Mouse (Mus musculus) hindbrain, embryonic 10.5 days (tissue): ENCODE results near the gene Cdc25a. TPM values are rescaled to one million over a fixed set of nuclear protein-coding genes. Genes with fewer than 3 reads are reported as not detected.

ENCODE experiments used
- DNase-seq: peaks from one replicate; pipeline ENCODE4 v3.0.0-alpha.2; 2017; ENCODE audit warnings: low spot score
- H3K27ac ChIP-seq: fragments of 300-500 bp; sonication (generic); 2 replicates; pipeline ENCODE4 v1.5.1; 2016; ENCODE audit warnings: mild to moderate bottlenecking, moderate library complexity
- H3K27me3 ChIP-seq: fragments of 300-500 bp; sonication (generic); 2 replicates; pipeline ENCODE4 v1.6.1; 2016; ENCODE audit warnings: mild to moderate bottlenecking; ENCODE audit not compliant: poor library complexity, insufficient read depth, severe bottlenecking
- H3K36me3 ChIP-seq: fragments of 300-500 bp; sonication (generic); 2 replicates; pipeline ENCODE4 v1.6.1; 2016; ENCODE audit warnings: mild to moderate bottlenecking, moderate library complexity
- H3K4me1 ChIP-seq: fragments of 300-500 bp; sonication (generic); replicated peaks from 2 replicates; pipeline ENCODE4 v1.6.1; 2016; ENCODE audit warnings: mild to moderate bottlenecking
- H3K4me3 ChIP-seq: fragments of 300-500 bp; sonication (generic); 2 replicates; pipeline ENCODE4 v1.5.1; 2016; ENCODE audit warnings: mild to moderate bottlenecking, moderate library complexity
- H3K9me3 ChIP-seq: fragments of 300-500 bp; sonication (generic); 2 replicates; pipeline ENCODE4 v1.6.1; 2016; ENCODE audit warnings: mild to moderate bottlenecking, moderate library complexity
- WGBS: fragments of 180-500 bp; shearing (Covaris S2); methylation state at CpG from one replicate; pipeline ENCODE4 v1.1.7; 2016; 5-methylcytosine and 5-hydroxymethylcytosine counted together
- polyA plus RNA-seq: library from polyadenylated mRNA; unstranded; fragments of >200 nt; fragmentation: Nextera tagmentation; extraction: Ambion mirVana; gene quantifications from 2 replicates; pipeline ENCODE4 v1.2.1, GENCODE M21; 2016

Gene Cdc25a
- polyA plus RNA-seq, 1 experiment from 2014 or later, result 36.6 TPM

DNA sequence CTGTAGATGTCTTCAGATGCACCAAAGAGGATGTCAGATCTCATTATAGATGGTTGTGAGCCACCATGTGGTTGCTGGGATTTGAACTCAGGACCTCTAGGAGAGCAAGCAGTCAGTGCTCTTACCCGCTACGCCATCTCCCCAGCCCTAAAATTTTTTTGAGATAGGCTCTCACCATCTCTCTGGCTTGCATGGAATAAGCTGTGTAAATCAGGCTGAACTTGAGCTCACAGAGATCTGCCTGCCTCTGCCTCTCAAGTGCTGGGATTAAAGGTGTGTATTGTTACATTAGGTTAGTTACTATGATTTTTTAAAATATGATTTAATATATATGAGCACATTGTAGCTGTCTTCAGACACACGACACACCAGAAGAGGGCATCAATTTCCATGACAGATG lies 53.8 kb downstream of the Cdc25a start:
- Histone ChIP-seq H3K36me3 (no peaks in the 10 kb centered on the region), H3K4me3 (no peak overlapping the region), H3K4me1 (peaks cover 21% of the 10 kb centered on the region), H3K9me3 (no peaks in the 10 kb centered on the region), H3K27me3 (no peaks in the 10 kb centered on the region), H3K27ac (no peak overlapping the region)
- no peak for DNase-seq
- 97% methylated on average over 3 of the region's 3 CpGs for WGBS

DNA sequence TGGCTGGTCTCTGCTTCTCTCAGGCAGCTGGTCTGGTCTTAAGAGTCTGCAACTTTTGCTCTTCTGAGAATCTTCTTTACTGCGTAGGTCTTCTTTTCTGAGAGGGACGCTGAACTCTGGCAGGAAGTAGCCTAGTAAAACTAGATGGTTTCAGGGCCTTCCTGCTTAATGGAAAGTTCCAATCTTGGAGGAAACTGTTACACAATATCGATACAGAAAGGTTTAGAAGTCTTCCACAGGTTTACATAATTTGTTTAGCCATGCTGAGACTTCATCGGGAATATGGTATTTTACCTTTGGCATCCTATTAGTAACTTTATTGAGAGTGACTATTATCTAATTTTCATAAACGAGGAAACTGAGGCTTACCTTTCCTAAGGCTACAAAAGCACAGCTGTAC lies 54.7 kb downstream of the Cdc25a start:
- Histone ChIP-seq H3K36me3 (no peaks in the 10 kb centered on the region), H3K4me1 (peaks cover 21% of the 10 kb centered on the region), H3K9me3 (no peaks in the 10 kb centered on the region), H3K27me3 (no peaks in the 10 kb centered on the region), H3K27ac (no peak overlapping the region), H3K4me3 (no peak overlapping the region)
- 93% methylated on average over 5 of the region's 5 CpGs for WGBS
- DNase-seq, result no peak

DNA sequence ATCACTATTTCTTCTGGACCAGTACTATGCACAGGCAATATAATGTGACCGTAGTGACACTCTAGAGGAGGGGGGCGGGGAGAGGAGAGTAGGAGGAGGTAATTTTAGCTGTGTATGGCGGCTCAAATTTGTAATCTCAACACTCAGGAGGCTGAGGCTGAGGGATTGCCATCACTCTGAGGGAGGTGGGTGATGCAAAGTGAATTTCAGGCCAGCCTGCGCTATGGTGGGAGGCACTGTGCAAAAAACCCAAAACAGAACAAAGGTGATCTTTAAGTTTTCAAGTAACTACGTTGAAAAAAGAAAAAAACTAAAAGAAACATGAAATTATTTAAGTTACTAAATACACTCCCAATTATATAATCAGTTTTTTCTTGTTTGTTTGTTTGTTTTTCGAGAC lies 55.4 kb downstream of the Cdc25a start:
- DNase-seq, result no peak
- Histone ChIP-seq H3K36me3 (no peaks in the 10 kb centered on the region), H3K9me3 (no peaks in the 10 kb centered on the region), H3K27ac (peak overlapping the region; percentile 94), H3K27me3 (no peaks in the 10 kb centered on the region), H3K4me3 (peak overlapping the region; percentile 81), H3K4me1 (peaks cover 21% of the 10 kb centered on the region)
- WGBS, result 72% methylated on average over 6 of the region's 6 CpGs

DNA sequence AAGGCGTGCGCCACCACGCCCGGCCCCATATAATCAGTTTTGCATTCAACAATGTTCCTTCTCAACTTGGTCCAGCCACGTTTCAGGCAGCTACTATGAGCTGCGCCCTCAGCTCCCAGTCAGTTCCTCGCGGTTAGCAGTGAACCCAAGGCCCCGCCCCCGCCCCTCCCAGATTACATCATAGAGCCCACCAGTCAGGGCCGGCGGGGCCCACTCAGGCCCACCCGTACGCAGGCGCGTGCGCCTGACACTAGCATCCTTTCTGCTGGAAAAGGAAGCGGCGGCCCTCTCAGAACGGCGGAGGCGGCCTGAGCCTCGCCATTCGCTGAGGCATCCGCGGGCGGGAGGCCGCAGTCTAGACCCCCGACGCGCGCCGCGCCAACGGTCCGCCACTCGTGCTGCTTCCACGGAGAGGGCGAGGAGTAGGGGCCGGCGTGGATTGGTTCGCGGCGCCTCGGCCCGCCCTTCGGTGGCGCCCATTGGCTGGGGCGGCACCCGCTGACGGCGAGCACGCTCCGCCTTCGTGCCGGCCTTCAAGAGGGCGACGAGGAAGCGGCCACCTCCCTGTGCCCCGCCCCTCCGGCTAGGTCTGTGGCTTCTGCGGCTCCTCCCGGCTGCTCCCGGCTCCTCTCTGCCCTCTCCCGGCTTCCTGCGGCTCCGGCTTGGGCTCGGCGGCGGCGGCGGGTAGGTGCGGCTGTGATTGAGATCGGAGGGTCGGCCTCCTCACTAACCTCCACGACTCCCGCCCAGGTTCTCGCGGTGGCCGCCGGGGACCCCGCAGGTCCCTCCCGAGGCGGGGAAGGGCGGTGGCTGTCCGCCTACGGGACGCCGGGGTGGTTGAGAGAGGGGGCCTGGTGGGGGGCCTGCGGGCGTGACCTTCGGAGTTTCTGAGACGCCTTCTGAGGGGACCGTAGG lies 56.1 kb downstream of the Cdc25a start, which contains the start of gene Map4:
Gene Map4 (plus strand): TSS at position 204 of the 915 bp plus-strand sequence.
- no peaks in the 10 kb centered on the region for H3K36me3 ChIP-seq
- WGBS, result under 1% methylated on average over 94 of the region's 94 CpGs
- peak within 1 kb of the TSS; percentile 94 for H3K27ac ChIP-seq
- H3K4me1 ChIP-seq, result peaks cover 21% of the 10 kb centered on the region
- peak; percentile 97 for DNase-seq
- H3K4me3 ChIP-seq, result peak within 1 kb of the TSS; percentile 81
- H3K9me3 ChIP-seq, result no peaks in the 10 kb centered on the region
- H3K27me3 ChIP-seq, result no peaks in the 10 kb centered on the region

DNA sequence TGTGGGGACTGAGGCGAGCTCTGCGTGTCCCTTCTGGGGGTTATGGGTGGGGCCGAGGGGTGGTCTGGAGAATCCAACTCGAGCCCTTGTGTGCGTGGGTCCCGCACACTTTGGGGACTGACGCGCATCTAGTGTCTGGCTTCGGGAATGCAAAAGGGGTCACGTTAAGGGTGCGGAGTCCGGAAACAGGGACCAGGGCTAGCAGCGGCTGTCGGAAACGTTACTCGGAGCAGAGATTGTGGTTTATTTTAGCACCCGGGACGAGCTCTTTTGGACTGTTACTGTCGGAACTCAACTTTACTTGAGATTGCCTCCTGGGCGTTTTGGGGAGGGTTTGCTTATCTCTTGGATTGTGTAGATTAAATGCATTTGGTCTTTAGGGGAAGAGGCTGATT lies 57.0 kb downstream of the Cdc25a start:
- DNase-seq, result peak; percentile 52
- H3K36me3 ChIP-seq, result no peaks in the 10 kb centered on the region
- no peaks in the 10 kb centered on the region for H3K9me3 ChIP-seq
- H3K4me3 ChIP-seq, result peak overlapping the region; percentile 81
- H3K4me1 ChIP-seq, result peaks cover 21% of the 10 kb centered on the region
- H3K27ac ChIP-seq, result peak overlapping the region; percentile 94
- no peaks in the 10 kb centered on the region for H3K27me3 ChIP-seq
- under 1% methylated on average over 20 of the region's 20 CpGs for WGBS

DNA sequence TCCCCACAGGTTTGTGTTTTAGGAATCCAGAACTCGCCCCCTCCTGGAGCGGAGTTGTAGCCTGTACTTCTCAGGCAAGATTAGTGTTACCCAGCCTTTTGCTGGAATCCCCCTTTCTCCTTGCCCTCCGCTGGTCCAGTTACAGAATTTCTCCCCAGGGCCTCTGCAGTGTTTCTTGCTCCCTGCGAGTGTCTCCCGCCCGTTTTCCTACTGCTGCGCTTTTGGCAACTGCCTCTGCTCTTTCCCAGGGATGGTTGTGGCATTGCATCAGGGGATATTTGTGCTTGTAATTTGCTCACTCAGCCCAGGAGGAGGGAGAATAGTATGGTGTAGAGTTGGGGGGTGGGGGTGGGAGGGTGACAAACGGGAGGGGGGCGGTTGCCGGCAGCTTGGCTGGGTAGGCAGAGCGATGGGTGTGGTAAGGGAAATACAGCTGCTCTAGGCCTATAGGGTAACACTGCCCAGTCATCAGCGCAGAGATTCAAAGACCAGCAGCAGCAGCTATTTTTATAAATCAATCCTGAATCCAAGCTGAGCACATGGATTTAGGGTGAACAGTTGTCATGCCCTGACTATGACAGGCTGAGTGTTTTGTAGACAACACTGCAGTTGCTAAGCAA lies 57.5 kb downstream of the Cdc25a start:
- Histone ChIP-seq H3K9me3 (no peaks in the 10 kb centered on the region), H3K27me3 (no peaks in the 10 kb centered on the region), H3K36me3 (no peaks in the 10 kb centered on the region), H3K4me1 (peaks cover 21% of the 10 kb centered on the region), H3K27ac (peak overlapping the region; percentile 94), H3K4me3 (peak overlapping the region; percentile 81)
- peak; percentile 45 for DNase-seq
- WGBS, result 3% methylated on average over 12 of the region's 12 CpGs

DNA sequence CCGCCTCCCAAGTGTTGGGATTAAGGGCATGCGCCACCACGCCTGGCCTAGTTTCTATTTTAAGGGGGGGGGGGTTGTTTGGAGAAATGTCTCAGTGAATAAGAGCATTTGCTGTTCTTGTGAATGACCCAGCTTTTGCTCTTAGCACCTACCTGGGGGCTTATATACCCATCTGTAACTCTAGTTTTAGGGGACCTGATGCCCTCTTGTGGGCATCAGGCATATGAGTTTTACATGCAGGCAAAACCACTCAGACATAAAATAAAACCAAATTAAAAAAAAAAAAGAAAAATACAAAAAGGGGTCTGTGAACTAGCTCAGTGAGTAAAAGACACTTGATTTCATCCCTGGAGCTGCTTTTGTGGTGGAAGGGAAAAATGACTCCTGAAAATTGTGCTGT lies 64.0 kb downstream of the Cdc25a start:
- 87% methylated on average over 3 of the region's 3 CpGs for WGBS
- Histone ChIP-seq H3K27me3 (no peaks in the 10 kb centered on the region), H3K4me1 (no peaks in the 10 kb centered on the region), H3K27ac (no peak overlapping the region), H3K4me3 (no peak overlapping the region), H3K36me3 (no peaks in the 10 kb centered on the region), H3K9me3 (no peaks in the 10 kb centered on the region)
- DNase-seq, result no peak

DNA sequence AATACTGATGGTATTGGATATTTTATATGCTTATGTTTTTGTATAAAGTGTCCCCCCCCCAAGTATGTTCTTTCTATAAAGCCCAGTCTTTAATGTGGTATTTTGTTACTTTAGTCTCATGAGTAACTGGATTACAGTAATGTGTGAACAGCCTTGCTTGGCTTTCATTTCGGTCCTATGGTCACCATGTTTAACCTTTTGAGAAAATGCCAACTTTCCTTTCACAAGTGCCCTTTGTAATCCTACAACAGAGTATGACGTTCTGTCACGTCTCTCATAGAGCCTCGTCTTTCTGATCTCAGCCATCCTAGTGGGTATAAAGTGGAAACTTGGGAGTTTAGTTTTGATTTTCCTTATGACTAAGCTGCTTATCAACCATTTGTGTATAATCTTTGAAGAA lies 67.4 kb downstream of the Cdc25a start:
- Histone ChIP-seq H3K27ac (no peak overlapping the region), H3K9me3 (no peaks in the 10 kb centered on the region), H3K4me3 (no peak overlapping the region), H3K36me3 (no peaks in the 10 kb centered on the region), H3K4me1 (no peaks in the 10 kb centered on the region), H3K27me3 (no peaks in the 10 kb centered on the region)
- WGBS, result 92% methylated on average over 4 of the region's 4 CpGs
- DNase-seq, result no peak

Other genes with a start within 250 kb of the Cdc25a start
- not detected in 2 replicates for gene Fbxw24, start 249.5 kb upstream of the Cdc25a start, polyA plus RNA-seq
- gene Fbxw25, start 210.9 kb upstream of the Cdc25a start, polyA plus RNA-seq, result not detected in 2 replicates
- 0.33 TPM in 1 of 2 replicates, not detected in the other for gene Fbxw18, start 172.9 kb upstream of the Cdc25a start, polyA plus RNA-seq
- 0.13 TPM in 1 of 2 replicates, not detected in the other for gene Fbxw26, start 129.5 kb upstream of the Cdc25a start, polyA plus RNA-seq
- gene Fbxw27, start 84.9 kb upstream of the Cdc25a start, polyA plus RNA-seq, result not detected in 2 replicates
- gene Spink8, start 63.3 kb upstream of the Cdc25a start, polyA plus RNA-seq, result not detected in 2 replicates
- 106 and 108 TPM in 2 replicates for gene Nme6, start 42.8 kb upstream of the Cdc25a start, polyA plus RNA-seq
- not detected in 2 replicates for gene Camp, start 26.0 kb upstream of the Cdc25a start, polyA plus RNA-seq
- gene Map4, start 55.9 kb downstream of the Cdc25a start, polyA plus RNA-seq, result 71.6 and 96.3 TPM in 2 replicates
- gene Smarcc1, start 242.1 kb downstream of the Cdc25a start, polyA plus RNA-seq, result 180 and 201 TPM in 2 replicates
- 179 and 194 TPM in 2 replicates for gene Dhx30, start 242.3 kb downstream of the Cdc25a start, polyA plus RNA-seq